Mouse (Mus musculus) limb, embryonic 10.5 days (tissue): ENCODE measurements around the gene Tor1aip2. TPM values are rescaled to one million over a fixed set of nuclear protein-coding genes. Genes with fewer than 3 reads are reported as not detected.
"Not testable (repeated sequence)": the region's sequence is repeated elsewhere in the genome, so short reads cannot be mapped to it uniquely, and the experiment has no call there.

ENCODE experiments used
- DNase-seq: peaks from one replicate; pipeline ENCODE4 v3.0.0-alpha.2; 2017; ENCODE audit warnings: low spot score
- H3K27ac ChIP-seq: fragments of 300-500 bp; sonication (generic); 2 replicates; pipeline ENCODE4 v1.5.1; 2016; ENCODE audit warnings: mild to moderate bottlenecking
- H3K27me3 ChIP-seq: fragments of 300-500 bp; sonication (generic); 2 replicates; pipeline ENCODE4 v1.6.1; 2016; ENCODE audit warnings: low read depth, mild to moderate bottlenecking; ENCODE audit not compliant: poor library complexity, severe bottlenecking
- H3K36me3 ChIP-seq: fragments of 300-500 bp; sonication (generic); 2 replicates; pipeline ENCODE4 v1.6.1; 2016; ENCODE audit warnings: mild to moderate bottlenecking, moderate library complexity
- H3K4me1 ChIP-seq: fragments of 300-500 bp; sonication (generic); 2 replicates; pipeline ENCODE4 v1.6.1; 2016
- H3K4me3 ChIP-seq: fragments of 300-500 bp; sonication (generic); 2 replicates; pipeline ENCODE4 v1.5.1; 2016; ENCODE audit warnings: mild to moderate bottlenecking, moderate library complexity
- H3K9me3 ChIP-seq: fragments of 300-500 bp; sonication (generic); replicated peaks from 2 replicates; pipeline ENCODE4 v1.6.1; 2016; ENCODE audit warnings: mild to moderate bottlenecking
- WGBS: fragments of 180-500 bp; shearing (Covaris S2); methylation state at CpG from one replicate; pipeline ENCODE4 v1.1.7; 2016; 5-methylcytosine and 5-hydroxymethylcytosine counted together
- polyA plus RNA-seq: library from polyadenylated mRNA; unstranded; fragments of >200 nt; fragmentation: Nextera tagmentation; extraction: Ambion mirVana; gene quantifications from 2 replicates; pipeline ENCODE4 v1.2.1, GENCODE M21; 2016

The Tor1aip2 gene
- polyA plus RNA-seq, 1 experiment from 2014 or later: 114 TPM

- no peaks in the 10 kb centered on the region for H3K9me3 ChIP-seq
- H3K27me3 ChIP-seq: no peaks in the 10 kb centered on the region
- H3K36me3 ChIP-seq: peaks cover 91% of the 10 kb centered on the region
- DNase-seq: no peak
- WGBS: 93% methylated on average over 3 of the region's 3 CpGs
- H3K27ac ChIP-seq: no peak overlapping the region
- no peaks in the 10 kb centered on the region for H3K4me1 ChIP-seq
- H3K4me3 ChIP-seq: no peak overlapping the region
Measured at GRCm38 (mm10) chr1:156027849-156028248, 7.4 kb upstream of the Tor1aip2 start.

- no peak for DNase-seq
- no peak overlapping the region for H3K4me3 ChIP-seq
- H3K36me3 ChIP-seq: peaks cover 92% of the 10 kb centered on the region
- no peaks in the 10 kb centered on the region for H3K9me3 ChIP-seq
- H3K4me1 ChIP-seq: no peaks in the 10 kb centered on the region
- H3K27me3 ChIP-seq: no peaks in the 10 kb centered on the region
- H3K27ac ChIP-seq: no peak overlapping the region
- 90% methylated on average over 4 of the region's 4 CpGs for WGBS
Measured at GRCm38 (mm10) chr1:156028340-156028975, 6.7 kb upstream of the Tor1aip2 start.

- DNase-seq: no peak
- Histone ChIP-seq H3K4me1 (peaks cover 14% of the 10 kb centered on the region), H3K27ac (no peak overlapping the region), H3K4me3 (0 out of 2 replicates have a peak overlapping the region, but pooled peaks have one; percentile 73), H3K9me3 (no peaks in the 10 kb centered on the region), H3K36me3 (peaks cover 51% of the 10 kb centered on the region), H3K27me3 (no peaks in the 10 kb centered on the region)
- 96% methylated on average over 7 of the region's 7 CpGs for WGBS
Measured at GRCm38 (mm10) chr1:156033921-156034320, 1.3 kb upstream of the Tor1aip2 start.

GRCm38 (mm10) chr1:156034661-156035060 lies 542 bp upstream of the Tor1aip2 start:
- no peaks in the 10 kb centered on the region for H3K27me3 ChIP-seq
- WGBS: 40% methylated on average over 1 of the region's 1 CpGs
- peaks cover 14% of the 10 kb centered on the region for H3K4me1 ChIP-seq
- peaks cover 44% of the 10 kb centered on the region for H3K36me3 ChIP-seq
- H3K27ac ChIP-seq: peak overlapping the region; percentile 99
- DNase-seq: no peak
- no peaks in the 10 kb centered on the region for H3K9me3 ChIP-seq
- peak overlapping the region; percentile 73 for H3K4me3 ChIP-seq

GRCm38 (mm10) chr1:156035930-156036737 lies 931 bp downstream of the Tor1aip2 start, which contains the start of gene Tor1aip1:
TSS of gene Tor1aip1 (minus strand) at chr1:156036480.
- peaks cover 30% of the 10 kb centered on the region for H3K36me3 ChIP-seq
- H3K4me3 ChIP-seq: peak within 1 kb of the TSS; percentile 73
- peak; percentile 97 for DNase-seq

GRCm38 (mm10) chr1:156037144-156037583 lies 2.0 kb downstream of the Tor1aip2 start:
- Histone ChIP-seq H3K27me3 (no peaks in the 10 kb centered on the region), H3K9me3 (no peaks in the 10 kb centered on the region), H3K4me3 (peak overlapping the region; percentile 73), H3K27ac (peak overlapping the region; percentile 50; the same call in 1 of the 2 replicates), H3K4me1 (peaks cover 26% of the 10 kb centered on the region), H3K36me3 (peaks cover 22% of the 10 kb centered on the region)
- no peak for DNase-seq
- WGBS: 71% methylated on average over 5 of the region's 5 CpGs

More at GRCm38 (mm10) chr1:156035930-156036737, 931 bp downstream of the Tor1aip2 start, which contains the start of gene Tor1aip1:
- Histone ChIP-seq H3K9me3 (no peaks in the 10 kb centered on the region), H3K27me3 (no peaks in the 10 kb centered on the region), H3K4me1 (peaks cover 17% of the 10 kb centered on the region), H3K27ac (peak within 1 kb of the TSS; percentile 99)
- WGBS: under 1% methylated on average over 59 of the region's 59 CpGs

GRCm38 (mm10) chr1:156039989-156040388 lies 4.8 kb downstream of the Tor1aip2 start:
- Histone ChIP-seq H3K4me1 (peaks cover 21% of the 10 kb centered on the region), H3K36me3 (peaks cover 29% of the 10 kb centered on the region)
- not testable (repeated sequence) for H3K9me3 ChIP-seq, H3K27me3 ChIP-seq, DNase-seq, H3K27ac ChIP-seq, H3K4me3 ChIP-seq
- WGBS: 69% methylated on average over 7 of the region's 7 CpGs

GRCm38 (mm10) chr1:156040731-156041401 lies 5.7 kb downstream of the Tor1aip2 start:
- peak overlapping the region; percentile 82 for H3K27ac ChIP-seq
- H3K27me3 ChIP-seq: no peaks in the 10 kb centered on the region
- H3K9me3 ChIP-seq: no peaks in the 10 kb centered on the region
- H3K4me3 ChIP-seq: peak overlapping the region; percentile 60
- peak; percentile 89 for DNase-seq
- peaks cover 38% of the 10 kb centered on the region for H3K36me3 ChIP-seq
- WGBS: 2% methylated on average over 22 of the region's 22 CpGs
- peaks cover 21% of the 10 kb centered on the region for H3K4me1 ChIP-seq

- no peak for DNase-seq
- Histone ChIP-seq H3K27ac (peak overlapping the region; percentile 82; the same call in 1 of the 2 replicates), H3K9me3 (no peaks in the 10 kb centered on the region), H3K27me3 (no peaks in the 10 kb centered on the region), H3K4me1 (peaks cover 21% of the 10 kb centered on the region), H3K4me3 (peak overlapping the region; percentile 60), H3K36me3 (peaks cover 46% of the 10 kb centered on the region)
- 49% methylated on average over 7 of the region's 7 CpGs for WGBS
Measured at GRCm38 (mm10) chr1:156041451-156042241, 6.4 kb downstream of the Tor1aip2 start.

GRCm38 (mm10) chr1:156042481-156042880 lies 7.3 kb downstream of the Tor1aip2 start:
- WGBS: 92% methylated on average over 5 of the region's 5 CpGs
- Histone ChIP-seq H3K36me3 (peaks cover 54% of the 10 kb centered on the region), H3K9me3 (no peaks in the 10 kb centered on the region), H3K4me1 (peaks cover 16% of the 10 kb centered on the region), H3K27me3 (no peaks in the 10 kb centered on the region), H3K4me3 (peak overlapping the region; percentile 60; the same call in 1 of the 2 replicates), H3K27ac (no peak overlapping the region)
- DNase-seq: no peak

GRCm38 (mm10) chr1:156043027-156043426 lies 7.8 kb downstream of the Tor1aip2 start:
- WGBS: 43% methylated on average over 4 of the region's 4 CpGs
- Histone ChIP-seq H3K27me3 (no peaks in the 10 kb centered on the region), H3K9me3 (no peaks in the 10 kb centered on the region), H3K36me3 (peaks cover 59% of the 10 kb centered on the region), H3K27ac (no peak overlapping the region), H3K4me3 (no peak overlapping the region), H3K4me1 (peaks cover 16% of the 10 kb centered on the region)
- no peak for DNase-seq

- Histone ChIP-seq H3K4me1 (peaks cover 16% of the 10 kb centered on the region), H3K9me3 (no peaks in the 10 kb centered on the region), H3K4me3 (no peak overlapping the region), H3K27me3 (no peaks in the 10 kb centered on the region), H3K36me3 (peaks cover 71% of the 10 kb centered on the region), H3K27ac (no peak overlapping the region)
- 83% methylated on average over 5 of the region's 5 CpGs for WGBS
- DNase-seq: no peak
Measured at GRCm38 (mm10) chr1:156044211-156044611, 9.0 kb downstream of the Tor1aip2 start.
